Mouse (Mus musculus) midbrain, embryonic 16.5 days (tissue): ENCODE measurements around the gene Wfdc3. TPM values are rescaled to one million over a fixed set of nuclear protein-coding genes. Genes with fewer than 3 reads are reported as not detected.

Source experiments
- ATAC-seq: fragments of 200-750 bp; cut with Nextera tagmentation; 2 replicates; pipeline ENCODE4 v1.8.0; 2017; ENCODE audit warnings: moderate TSS enrichment
- H3K27ac ChIP-seq: fragments of 300-500 bp; sonication (generic); 2 replicates; pipeline ENCODE4 v1.5.1; 2014; ENCODE audit warnings: mild to moderate bottlenecking, low read length, mixed read lengths
- H3K27me3 ChIP-seq: fragments of 300-500 bp; sonication (generic); 2 replicates; pipeline ENCODE4 v1.6.1; 2014; ENCODE audit warnings: low read depth, low read length, mixed read lengths; ENCODE audit not compliant: control insufficient read depth, insufficient read depth
- H3K36me3 ChIP-seq: fragments of 300-500 bp; sonication (generic); 2 replicates; pipeline ENCODE4 v1.6.1; 2014; ENCODE audit warnings: mild to moderate bottlenecking, low read length, moderate library complexity, mixed read lengths; ENCODE audit not compliant: control insufficient read depth, insufficient read depth
- H3K4me1 ChIP-seq: fragments of 300-500 bp; sonication (generic); 2 replicates; pipeline ENCODE4 v1.6.1; 2014; ENCODE audit warnings: mild to moderate bottlenecking, low read length, mixed read lengths; ENCODE audit not compliant: control insufficient read depth, insufficient read depth
- H3K4me2 ChIP-seq: fragments of 300-500 bp; sonication (generic); 2 replicates; pipeline ENCODE4 v1.6.1; 2014; ENCODE audit warnings: mild to moderate bottlenecking, low read length, mixed read lengths
- H3K4me3 ChIP-seq: fragments of 300-500 bp; sonication (generic); 2 replicates; pipeline ENCODE4 v1.5.1; 2014; ENCODE audit warnings: low read depth, mild to moderate bottlenecking, low read length, moderate library complexity, mixed read lengths
- H3K9ac ChIP-seq: fragments of 300-500 bp; sonication (generic); 2 replicates; pipeline ENCODE4 v1.6.1; 2014; ENCODE audit warnings: low read depth, low read length, mixed read lengths
- H3K9me3 ChIP-seq: fragments of 300-500 bp; sonication (generic); replicated peaks from 2 replicates; pipeline ENCODE4 v1.6.1; 2014; ENCODE audit warnings: mild to moderate bottlenecking, low read length, mixed read lengths; ENCODE audit not compliant: control insufficient read depth, poor library complexity, severe bottlenecking
- WGBS: fragments of 180-500 bp; shearing (Covaris S2); extraction: QIAGEN DNeasy Blood & Tissue Kit; methylation state at CpG from one replicate; pipeline ENCODE4 v1.1.7; 2014; 5-methylcytosine and 5-hydroxymethylcytosine counted together
- polyA plus RNA-seq: library from polyadenylated mRNA; unstranded; fragments of >200 nt; fragmentation: Nextera tagmentation; extraction: Ambion mirVana; gene quantifications from 2 replicates; pipeline ENCODE4 v1.2.1, GENCODE M21; 2015

Wfdc3 gene
- polyA plus RNA-seq, 1 experiment from 2014 or later, result 1.5 TPM

GRCm38 (mm10) chr2:164757841-164758240 lies 12.1 kb upstream of the Wfdc3 start:
- Histone ChIP-seq H3K27me3 (no peaks in the 10 kb centered on the region), H3K4me3 (no peak overlapping the region), H3K9ac (no peak overlapping the region), H3K27ac (no peak overlapping the region), H3K9me3 (no peaks in the 10 kb centered on the region), H3K4me1 (no peaks in the 10 kb centered on the region), H3K4me2 (no peak overlapping the region), H3K36me3 (peaks cover 43% of the 10 kb centered on the region)
- no peak for ATAC-seq
- WGBS, result 93% methylated on average over 11 of the region's 11 CpGs

DNA sequence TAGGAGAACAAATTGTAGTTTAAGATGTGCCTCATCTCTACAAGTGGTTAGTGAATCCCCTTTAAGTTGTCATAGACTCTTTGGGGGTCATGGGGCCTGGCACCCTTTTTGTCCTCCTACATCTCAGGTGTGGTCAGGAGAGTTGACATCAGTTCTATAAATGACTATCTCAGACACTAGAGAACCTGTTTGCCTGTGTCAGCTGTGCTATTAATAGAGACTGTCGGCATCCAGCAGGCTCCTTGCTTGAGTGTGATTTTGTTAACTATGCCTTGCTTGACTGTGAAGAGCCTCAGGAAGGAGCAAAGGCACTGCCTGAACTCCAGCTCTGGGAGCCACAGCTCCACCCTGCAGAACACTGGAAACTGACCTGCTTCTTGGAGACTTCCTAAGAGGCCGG lies 9.1 kb upstream of the Wfdc3 start:
- Histone ChIP-seq H3K27me3 (no peaks in the 10 kb centered on the region), H3K4me3 (no peak overlapping the region), H3K27ac (no peak overlapping the region), H3K4me2 (no peak overlapping the region), H3K9me3 (no peaks in the 10 kb centered on the region), H3K36me3 (peaks cover 36% of the 10 kb centered on the region), H3K9ac (no peak overlapping the region), H3K4me1 (no peaks in the 10 kb centered on the region)
- ATAC-seq, result no peak
- WGBS, result 92% methylated on average over 2 of the region's 2 CpGs

GRCm38 (mm10) chr2:164754105-164754504 lies 8.4 kb upstream of the Wfdc3 start:
- no peak for ATAC-seq
- Histone ChIP-seq H3K4me1 (no peaks in the 10 kb centered on the region), H3K4me3 (no peak overlapping the region), H3K36me3 (peaks cover 34% of the 10 kb centered on the region), H3K4me2 (no peak overlapping the region), H3K9ac (no peak overlapping the region), H3K9me3 (no peaks in the 10 kb centered on the region), H3K27ac (no peak overlapping the region), H3K27me3 (no peaks in the 10 kb centered on the region)
- 91% methylated on average over 11 of the region's 11 CpGs for WGBS

DNA sequence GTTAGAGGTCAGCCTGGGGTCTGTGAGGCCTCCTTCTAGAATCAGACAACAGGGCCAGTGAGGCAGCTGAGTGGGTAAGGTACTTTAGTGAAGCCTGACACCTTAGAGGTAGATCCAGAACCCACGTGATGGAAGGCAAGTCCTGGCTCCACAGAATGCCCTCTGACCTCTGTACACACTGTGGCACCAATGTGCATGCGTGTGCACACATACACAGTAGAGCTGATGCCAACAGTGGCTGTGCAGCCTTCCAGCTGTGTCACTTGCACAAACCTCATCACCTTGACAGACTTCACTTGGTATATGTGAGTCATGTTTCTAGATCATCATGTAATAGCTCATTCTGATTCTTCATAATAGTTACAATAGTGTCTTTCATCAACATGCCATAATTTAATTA lies 6.7 kb upstream of the Wfdc3 start:
- 96% methylated on average over 2 of the region's 2 CpGs for WGBS
- no peaks in the 10 kb centered on the region for H3K27me3 ChIP-seq
- H3K36me3 ChIP-seq, result peaks cover 29% of the 10 kb centered on the region
- H3K4me2 ChIP-seq, result no peak overlapping the region
- no peak overlapping the region for H3K9ac ChIP-seq
- no peak overlapping the region for H3K27ac ChIP-seq
- no peaks in the 10 kb centered on the region for H3K9me3 ChIP-seq
- H3K4me3 ChIP-seq, result no peak overlapping the region
- peaks cover 8% of the 10 kb centered on the region for H3K4me1 ChIP-seq
- ATAC-seq, result no peak

DNA sequence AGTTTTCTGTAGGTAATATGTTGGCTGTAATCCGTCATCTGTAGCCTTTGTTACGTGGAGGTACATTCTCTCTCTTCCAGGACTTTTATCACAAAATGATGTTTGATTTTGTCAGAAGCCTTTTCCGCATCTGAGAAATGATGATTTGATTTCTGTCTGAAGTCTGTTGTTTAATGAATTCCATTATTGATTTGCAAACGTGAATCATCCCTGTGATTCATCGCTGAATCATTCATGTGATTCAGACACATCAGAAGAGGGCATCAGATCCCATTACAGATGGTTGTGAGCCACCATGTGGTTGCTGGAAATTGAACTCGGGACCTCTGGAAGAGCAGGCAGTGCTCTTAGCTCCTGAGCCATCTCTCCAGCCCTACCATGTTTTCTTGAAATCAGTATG lies 3.3 kb upstream of the Wfdc3 start:
- H3K27me3 ChIP-seq, result no peaks in the 10 kb centered on the region
- H3K4me2 ChIP-seq, result no peak overlapping the region
- H3K36me3 ChIP-seq, result peaks cover 9% of the 10 kb centered on the region
- no peak overlapping the region for H3K27ac ChIP-seq
- H3K9ac ChIP-seq, result no peak overlapping the region
- H3K4me3 ChIP-seq, result no peak overlapping the region
- WGBS, result 87% methylated on average over 6 of the region's 6 CpGs
- H3K4me1 ChIP-seq, result peaks cover 26% of the 10 kb centered on the region
- H3K9me3 ChIP-seq, result no peaks in the 10 kb centered on the region
- ATAC-seq, result no peak

DNA sequence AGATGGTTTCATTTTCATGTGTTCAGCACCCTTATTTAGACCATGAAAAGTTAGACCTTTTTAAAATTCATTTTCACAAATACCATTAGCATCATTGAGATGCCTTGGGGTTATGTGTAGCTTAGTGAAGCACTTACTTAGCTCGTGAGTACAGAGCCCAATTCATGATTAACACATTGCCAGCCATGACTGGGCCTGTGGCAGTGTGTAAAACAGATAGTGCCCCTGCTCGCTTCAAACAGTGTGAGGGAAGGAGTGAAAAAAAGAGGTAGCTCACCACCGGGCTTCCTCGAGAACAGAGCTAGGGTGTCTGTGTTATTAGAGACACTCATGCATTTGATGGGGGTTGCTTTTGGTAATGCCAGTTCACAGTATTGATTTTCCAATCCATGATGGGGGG lies 2.5 kb upstream of the Wfdc3 start:
- Histone ChIP-seq H3K4me3 (no peak overlapping the region), H3K4me1 (peaks cover 26% of the 10 kb centered on the region), H3K9ac (no peak overlapping the region), H3K9me3 (no peaks in the 10 kb centered on the region), H3K36me3 (peaks cover 9% of the 10 kb centered on the region; the same call in 1 of the 2 replicates), H3K4me2 (no peak overlapping the region), H3K27me3 (no peaks in the 10 kb centered on the region), H3K27ac (no peak overlapping the region)
- ATAC-seq, result no peak
- WGBS, result 81% methylated on average over 4 of the region's 4 CpGs

GRCm38 (mm10) chr2:164746693-164747092 lies 962 bp upstream of the Wfdc3 start:
- Histone ChIP-seq H3K4me2 (peak overlapping the region; percentile 74), H3K27me3 (no peaks in the 10 kb centered on the region), H3K27ac (no peak overlapping the region), H3K9me3 (no peaks in the 10 kb centered on the region), H3K36me3 (peaks cover 6% of the 10 kb centered on the region; the same call in 1 of the 2 replicates), H3K4me3 (peak overlapping the region; percentile 90), H3K9ac (peak overlapping the region; percentile 93), H3K4me1 (peaks cover 26% of the 10 kb centered on the region)
- no peak for ATAC-seq
- 61% methylated on average over 8 of the region's 8 CpGs for WGBS

DNA sequence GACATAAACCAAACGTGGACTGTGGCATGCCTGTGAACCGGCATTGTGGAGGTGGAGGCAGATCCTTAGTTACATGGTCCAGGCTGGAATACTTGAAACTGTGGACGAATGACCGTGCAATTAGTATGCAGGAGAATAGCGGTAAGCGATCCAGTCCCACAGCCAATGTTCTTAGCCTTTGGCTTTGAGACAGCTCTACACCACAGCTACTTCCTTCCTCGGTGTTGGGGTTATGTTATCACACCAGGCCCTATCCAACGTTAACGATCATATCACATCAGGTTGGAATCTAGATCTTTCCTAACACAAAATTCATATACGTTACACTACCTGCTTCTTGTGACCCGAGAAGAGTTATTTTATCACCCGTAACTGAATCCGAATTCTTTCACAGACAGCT lies 744 bp downstream of the Wfdc3 start:
- H3K4me2 ChIP-seq, result peak overlapping the region; percentile 91
- H3K27ac ChIP-seq, result no peak overlapping the region
- H3K4me3 ChIP-seq, result peak overlapping the region; percentile 90
- H3K27me3 ChIP-seq, result no peaks in the 10 kb centered on the region
- 77% methylated on average over 13 of the region's 13 CpGs for WGBS
- H3K9me3 ChIP-seq, result no peaks in the 10 kb centered on the region
- peak overlapping the region; percentile 93 for H3K9ac ChIP-seq
- H3K4me1 ChIP-seq, result peaks cover 26% of the 10 kb centered on the region
- no peak for ATAC-seq
- no peaks in the 10 kb centered on the region for H3K36me3 ChIP-seq

- H3K27me3 ChIP-seq, result no peaks in the 10 kb centered on the region
- WGBS, result 50% methylated on average over 7 of the region's 7 CpGs
- no peaks in the 10 kb centered on the region for H3K9me3 ChIP-seq
These were observed 5.9 kb downstream of the Wfdc3 start for GRCm38 (mm10) chr2:164739876-164740275.

More at GRCm38 (mm10) chr2:164739876-164740275, 5.9 kb downstream of the Wfdc3 start:
- Histone ChIP-seq H3K4me2 (no peak overlapping the region), H3K27ac (no peak overlapping the region), H3K4me1 (peaks cover 1% of the 10 kb centered on the region), H3K4me3 (no peak overlapping the region), H3K36me3 (no peaks in the 10 kb centered on the region), H3K9ac (no peak overlapping the region)
- no peak for ATAC-seq
